Mouse (Mus musculus): ENCODE measurements at regions not wholly inside any gene's neighbourhood (a gene's known extent, or its start where the extent isn't known, plus 50 kb on each side); places are given as distances from the start of the nearest gene placed in this dataset.

- H3K9ac ChIP-seq (ENCODE audit: low read length): no peak overlapping the region
- peaks cover 10% of the 10 kb centered on the region for H3K4me1 ChIP-seq (ENCODE audit: control insufficient read depth, insufficient read depth, low read length)
- ATAC-seq (ENCODE audit: low FRiP score) (no peak), DNase-seq (ENCODE audit: low spot score, missing footprints) (no peak)
- H3K9me3 ChIP-seq (ENCODE audit: control insufficient read depth, low read length): no peaks in the 10 kb centered on the region
- no peak overlapping the region for H3K4me3 ChIP-seq (ENCODE audit: low read depth, low read length)
- H3K27ac ChIP-seq (ENCODE audit: low read depth, low read length): no peak overlapping the region
- H3K4me2 ChIP-seq: no peak overlapping the region
- H3K36me3 ChIP-seq (ENCODE audit: control insufficient read depth, insufficient read depth, low read length): no peaks in the 10 kb centered on the region
- WGBS: 82% methylated on average over 6 of the region's 6 CpGs
- H3K27me3 ChIP-seq (ENCODE audit: control insufficient read depth, insufficient read depth, low read length): no peaks in the 10 kb centered on the region
These were observed 386.9 kb upstream of the Klhl29 start for GRCm38 (mm10) chr12:5762306-5762927.

- Histone ChIP-seq H3K27ac (ENCODE audit: low read depth, low read length) (no peak overlapping the region), H3K9ac (ENCODE audit: low read length) (no peak overlapping the region), H3K36me3 (ENCODE audit: control insufficient read depth, insufficient read depth, low read length) (no peaks in the 10 kb centered on the region), H3K27me3 (ENCODE audit: control insufficient read depth, insufficient read depth, low read length) (no peaks in the 10 kb centered on the region), H3K4me1 (ENCODE audit: control insufficient read depth, insufficient read depth, low read length) (peaks cover 7% of the 10 kb centered on the region), H3K4me2 (no peak overlapping the region), H3K4me3 (ENCODE audit: low read depth, low read length) (no peak overlapping the region), H3K9me3 (ENCODE audit: control insufficient read depth, low read length) (no peaks in the 10 kb centered on the region)
- ATAC-seq (ENCODE audit: low FRiP score) (no peak), DNase-seq (ENCODE audit: low spot score, missing footprints) (no peak)
- WGBS: 63% methylated on average over 3 of the region's 3 CpGs
These were observed 384.0 kb upstream of the Klhl29 start for GRCm38 (mm10) chr12:5759485-5759884.

- ATAC-seq (ENCODE audit: low FRiP score) (no peak), DNase-seq (ENCODE audit: low spot score, missing footprints) (no peak)
- H3K27me3 ChIP-seq (ENCODE audit: control insufficient read depth, insufficient read depth, low read length): no peaks in the 10 kb centered on the region
- H3K36me3 ChIP-seq (ENCODE audit: control insufficient read depth, insufficient read depth, low read length): no peaks in the 10 kb centered on the region
- no peak overlapping the region for H3K9ac ChIP-seq (ENCODE audit: low read length)
- WGBS: 90% methylated on average over 2 of the region's 2 CpGs
- H3K4me3 ChIP-seq (ENCODE audit: low read depth, low read length): no peak overlapping the region
- no peak overlapping the region for H3K4me2 ChIP-seq
- no peaks in the 10 kb centered on the region for H3K4me1 ChIP-seq (ENCODE audit: control insufficient read depth, insufficient read depth, low read length)
- H3K9me3 ChIP-seq (ENCODE audit: control insufficient read depth, low read length): no peaks in the 10 kb centered on the region
- no peak overlapping the region for H3K27ac ChIP-seq (ENCODE audit: low read depth, low read length)
These were observed 382.3 kb upstream of the Klhl29 start for GRCm38 (mm10) chr12:5757766-5758165.

DNA sequence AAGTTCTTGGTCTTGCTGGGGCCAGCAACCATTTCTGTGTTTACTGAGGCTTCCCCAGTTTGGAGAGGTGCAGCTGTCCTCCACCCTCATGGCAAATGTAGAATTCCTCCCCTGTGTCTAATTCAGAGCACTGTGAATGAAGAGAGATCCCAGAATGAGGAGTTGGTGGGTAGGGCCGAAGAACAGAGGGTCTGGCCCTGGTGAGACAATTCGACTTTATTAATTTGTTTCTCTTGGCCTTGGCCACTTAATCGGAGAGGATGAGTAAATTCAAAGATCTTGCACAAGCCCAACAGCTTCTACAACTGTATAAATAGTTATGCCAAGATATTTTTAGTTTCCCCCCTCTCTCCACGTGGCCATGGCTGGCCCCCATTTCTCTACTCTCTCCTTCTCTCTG is 381.9 kb upstream of the Klhl29 start:
- no peak overlapping the region for H3K9ac ChIP-seq (ENCODE audit: low read length)
- WGBS: 87% methylated on average over 4 of the region's 4 CpGs
- no peaks in the 10 kb centered on the region for H3K36me3 ChIP-seq (ENCODE audit: control insufficient read depth, insufficient read depth, low read length)
- no peak overlapping the region for H3K27ac ChIP-seq (ENCODE audit: low read depth, low read length)
- no peaks in the 10 kb centered on the region for H3K27me3 ChIP-seq (ENCODE audit: control insufficient read depth, insufficient read depth, low read length)
- H3K9me3 ChIP-seq (ENCODE audit: control insufficient read depth, low read length): no peaks in the 10 kb centered on the region
- H3K4me1 ChIP-seq (ENCODE audit: control insufficient read depth, insufficient read depth, low read length): no peaks in the 10 kb centered on the region
- no peak for DNase-seq (ENCODE audit: low spot score, missing footprints)
- H3K4me3 ChIP-seq (ENCODE audit: low read depth, low read length): no peak overlapping the region
- no peak overlapping the region for H3K4me2 ChIP-seq
- no peak for ATAC-seq (ENCODE audit: low FRiP score)

DNA sequence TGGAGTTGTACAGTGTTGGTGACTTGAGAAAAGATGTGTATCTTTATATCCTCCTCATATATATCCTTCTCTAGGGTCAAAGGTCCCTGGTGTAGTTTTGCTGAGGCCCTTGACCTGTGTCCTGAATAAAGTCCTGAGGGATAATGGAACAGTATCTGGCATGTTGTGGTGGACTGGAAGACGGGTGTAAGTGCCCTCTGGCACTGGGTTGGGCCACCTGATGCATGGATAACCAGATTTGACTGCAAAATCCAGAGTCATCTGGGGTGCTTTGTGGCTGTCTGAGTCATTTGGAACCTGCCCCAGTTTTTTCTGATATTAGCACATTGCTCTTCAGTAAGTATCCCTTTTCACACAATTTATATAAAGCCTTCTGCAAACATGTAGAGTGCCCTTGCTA is 378.3 kb upstream of the Klhl29 start:
- H3K4me2 ChIP-seq: no peak overlapping the region
- ATAC-seq (ENCODE audit: low FRiP score) (no peak), DNase-seq (ENCODE audit: low spot score, missing footprints) (no peak)
- no peak overlapping the region for H3K27ac ChIP-seq (ENCODE audit: low read depth, low read length)
- no peak overlapping the region for H3K4me3 ChIP-seq (ENCODE audit: low read depth, low read length)
- no peak overlapping the region for H3K9ac ChIP-seq (ENCODE audit: low read length)
- no peaks in the 10 kb centered on the region for H3K4me1 ChIP-seq (ENCODE audit: control insufficient read depth, insufficient read depth, low read length)
- H3K27me3 ChIP-seq (ENCODE audit: control insufficient read depth, insufficient read depth, low read length): no peaks in the 10 kb centered on the region
- WGBS: 85% methylated on average over 1 of the region's 1 CpGs
- no peaks in the 10 kb centered on the region for H3K36me3 ChIP-seq (ENCODE audit: control insufficient read depth, insufficient read depth, low read length)
- H3K9me3 ChIP-seq (ENCODE audit: control insufficient read depth, low read length): no peaks in the 10 kb centered on the region

DNA sequence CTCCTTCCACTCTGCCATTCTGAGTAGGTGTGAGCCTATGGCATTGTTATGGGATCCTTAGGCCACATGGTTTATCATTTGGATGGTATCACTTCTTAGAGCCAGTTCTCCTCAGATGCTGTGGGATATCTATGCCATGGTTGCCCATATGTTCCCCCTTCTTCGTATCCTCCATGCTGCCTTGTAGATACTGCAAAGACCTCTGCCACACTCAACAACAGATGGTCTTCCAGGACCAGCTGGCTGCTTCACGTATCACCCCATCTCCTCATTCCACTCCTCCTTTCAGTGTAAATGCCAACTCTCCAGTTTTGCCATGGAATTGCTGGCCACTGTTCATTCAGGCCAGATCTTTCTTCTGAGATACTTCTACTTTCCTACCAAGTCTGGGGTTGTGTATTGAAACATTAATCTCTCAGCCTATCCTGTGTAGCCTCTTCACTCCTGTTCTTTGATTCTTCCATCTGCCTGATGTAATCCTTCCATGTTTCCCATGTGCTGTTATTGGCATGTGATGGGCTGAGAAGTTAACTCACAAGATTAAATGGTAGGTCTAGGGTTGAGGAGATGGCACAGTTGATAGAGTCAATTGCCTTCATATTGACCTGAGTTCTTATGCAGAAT is 368.7 kb upstream of the Klhl29 start:
- Histone ChIP-seq H3K27me3 (ENCODE audit: control insufficient read depth, insufficient read depth, low read length) (no peaks in the 10 kb centered on the region), H3K36me3 (ENCODE audit: control insufficient read depth, insufficient read depth, low read length) (no peaks in the 10 kb centered on the region), H3K4me3 (ENCODE audit: low read depth, low read length) (no peak overlapping the region), H3K4me2 (no peak overlapping the region), H3K9me3 (ENCODE audit: control insufficient read depth, low read length) (no peaks in the 10 kb centered on the region), H3K4me1 (ENCODE audit: control insufficient read depth, insufficient read depth, low read length) (no peaks in the 10 kb centered on the region), H3K9ac (ENCODE audit: low read length) (no peak overlapping the region), H3K27ac (ENCODE audit: low read depth, low read length) (no peak overlapping the region)
- DNase-seq (ENCODE audit: low spot score, missing footprints) (no peak), ATAC-seq (ENCODE audit: low FRiP score) (no peak)
- 96% methylated on average over 2 of the region's 2 CpGs for WGBS

DNA sequence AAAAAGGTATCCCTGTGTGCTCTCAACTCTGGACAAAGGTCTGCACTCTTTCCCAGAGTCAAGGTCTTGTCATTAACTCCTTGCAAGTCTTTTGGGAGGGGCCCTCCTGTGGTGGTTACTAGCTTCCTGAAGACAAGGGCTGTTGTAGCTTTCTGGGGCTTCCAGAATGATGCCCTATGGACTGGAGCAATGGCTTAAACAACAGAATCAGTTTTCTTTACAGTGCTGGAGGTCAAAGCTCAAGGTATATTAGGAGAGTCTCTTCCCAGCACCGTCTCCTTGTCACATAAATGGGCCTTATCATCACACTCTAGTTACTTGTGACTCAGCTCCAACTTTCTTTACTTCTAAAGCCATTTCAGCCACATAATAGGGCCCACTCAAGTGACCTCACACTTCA is 360.6 kb upstream of the Klhl29 start:
- Histone ChIP-seq H3K4me3 (ENCODE audit: low read depth, low read length) (no peak overlapping the region), H3K36me3 (ENCODE audit: control insufficient read depth, insufficient read depth, low read length) (no peaks in the 10 kb centered on the region), H3K9me3 (ENCODE audit: control insufficient read depth, low read length) (no peaks in the 10 kb centered on the region), H3K4me2 (no peak overlapping the region), H3K9ac (ENCODE audit: low read length) (no peak overlapping the region), H3K27me3 (ENCODE audit: control insufficient read depth, insufficient read depth, low read length) (no peaks in the 10 kb centered on the region), H3K27ac (ENCODE audit: low read depth, low read length) (no peak overlapping the region), H3K4me1 (ENCODE audit: control insufficient read depth, insufficient read depth, low read length) (no peaks in the 10 kb centered on the region)
- ATAC-seq (ENCODE audit: low FRiP score): no peak
- DNase-seq (ENCODE audit: low spot score, missing footprints): no peak
- WGBS: 79% methylated on average over 1 of the region's 1 CpGs

DNA sequence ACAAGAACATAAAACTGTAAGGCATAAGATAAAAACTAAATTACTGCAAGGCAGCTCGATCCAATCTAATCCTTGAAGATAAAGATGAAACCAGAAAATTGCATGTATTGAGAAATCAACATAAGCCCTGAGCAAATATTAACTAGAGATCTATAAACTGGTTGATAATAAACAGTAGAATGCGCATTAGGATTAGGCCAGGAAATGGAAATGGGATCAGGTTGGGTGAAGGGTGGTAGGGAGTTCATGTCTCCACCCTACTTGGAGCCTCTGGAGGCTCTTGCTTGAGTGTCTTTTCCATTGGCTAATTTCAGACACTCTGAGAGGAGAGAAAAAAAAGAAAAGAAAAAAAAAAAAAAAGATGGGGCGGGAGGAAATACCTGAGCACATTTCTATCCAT is 359.4 kb upstream of the Klhl29 start:
- Histone ChIP-seq H3K36me3 (ENCODE audit: control insufficient read depth, insufficient read depth, low read length) (no peaks in the 10 kb centered on the region), H3K27me3 (ENCODE audit: control insufficient read depth, insufficient read depth, low read length) (no peaks in the 10 kb centered on the region), H3K27ac (ENCODE audit: low read depth, low read length) (no peak overlapping the region), H3K9me3 (ENCODE audit: control insufficient read depth, low read length) (no peaks in the 10 kb centered on the region), H3K9ac (ENCODE audit: low read length) (no peak overlapping the region), H3K4me2 (no peak overlapping the region), H3K4me1 (ENCODE audit: control insufficient read depth, insufficient read depth, low read length) (no peaks in the 10 kb centered on the region), H3K4me3 (ENCODE audit: low read depth, low read length) (no peak overlapping the region)
- WGBS: 93% methylated on average over 3 of the region's 3 CpGs
- no peak for ATAC-seq (ENCODE audit: low FRiP score)
- DNase-seq (ENCODE audit: low spot score, missing footprints): no peak

- H3K36me3 ChIP-seq (ENCODE audit: control insufficient read depth, insufficient read depth, low read length): no peaks in the 10 kb centered on the region
- no peak overlapping the region for H3K4me3 ChIP-seq (ENCODE audit: low read depth, low read length)
- no peaks in the 10 kb centered on the region for H3K9me3 ChIP-seq (ENCODE audit: control insufficient read depth, low read length)
- no peak for DNase-seq (ENCODE audit: low spot score, missing footprints)
- no peak for ATAC-seq (ENCODE audit: low FRiP score)
- no peak overlapping the region for H3K27ac ChIP-seq (ENCODE audit: low read depth, low read length)
- H3K9ac ChIP-seq (ENCODE audit: low read length): no peak overlapping the region
- WGBS: 83% methylated on average over 1 of the region's 1 CpGs
- H3K4me2 ChIP-seq: no peak overlapping the region
- no peaks in the 10 kb centered on the region for H3K4me1 ChIP-seq (ENCODE audit: control insufficient read depth, insufficient read depth, low read length)
- H3K27me3 ChIP-seq (ENCODE audit: control insufficient read depth, insufficient read depth, low read length): no peaks in the 10 kb centered on the region
These were observed 347.6 kb upstream of the Klhl29 start for GRCm38 (mm10) chr12:5723113-5723512.
